Mouse (Mus musculus): Measurements from ENCODE around the gene Abcc6.

Abcc6 gene

DNA sequence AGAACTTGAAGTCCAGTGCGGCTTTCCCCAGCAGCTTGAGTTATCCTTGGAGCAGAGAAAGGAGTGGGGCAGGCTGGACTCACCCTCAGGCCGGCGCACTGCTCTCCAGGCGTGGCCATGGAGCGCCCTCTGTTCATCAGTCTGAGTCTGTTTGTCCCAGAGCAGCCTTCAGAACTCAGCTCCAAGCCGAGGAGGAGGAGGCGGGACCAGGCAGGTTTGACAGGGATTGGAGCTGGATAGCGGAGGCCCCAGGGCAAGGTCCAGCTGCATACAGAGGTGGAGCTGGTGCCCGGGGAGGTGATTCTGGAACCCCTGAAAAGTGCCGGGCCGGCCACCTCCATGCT is at the start of gene Abcc6:
TSS of gene Abcc6 (minus strand) at position 158 of the 344 bp plus-strand sequence.
- DNase-seq (ENCODE audit: low spot score in 2 of 2): no peak

DNA sequence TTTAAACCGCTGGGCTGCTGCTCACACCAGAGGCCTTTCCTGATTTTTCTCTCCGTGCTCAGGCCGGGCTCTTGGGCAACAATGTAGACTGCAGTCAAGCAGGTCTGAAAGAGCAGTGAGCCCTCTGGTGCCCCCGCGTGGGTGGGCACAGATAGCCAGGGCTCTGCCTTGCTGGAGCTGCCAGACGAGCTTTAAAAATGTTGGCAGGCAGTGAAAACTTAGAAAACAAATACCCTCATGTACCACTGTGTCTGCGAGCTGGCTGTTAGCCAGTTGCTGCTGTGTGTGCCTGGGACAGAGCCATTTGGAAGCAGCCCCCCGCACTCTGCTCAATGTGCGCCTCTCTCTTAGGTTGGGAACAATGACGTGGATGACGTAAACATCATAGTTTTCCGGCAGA is 47.6 kb upstream of the Abcc6 start:
- no peak for DNase-seq (ENCODE audit: low spot score in 2 of 2)

DNA sequence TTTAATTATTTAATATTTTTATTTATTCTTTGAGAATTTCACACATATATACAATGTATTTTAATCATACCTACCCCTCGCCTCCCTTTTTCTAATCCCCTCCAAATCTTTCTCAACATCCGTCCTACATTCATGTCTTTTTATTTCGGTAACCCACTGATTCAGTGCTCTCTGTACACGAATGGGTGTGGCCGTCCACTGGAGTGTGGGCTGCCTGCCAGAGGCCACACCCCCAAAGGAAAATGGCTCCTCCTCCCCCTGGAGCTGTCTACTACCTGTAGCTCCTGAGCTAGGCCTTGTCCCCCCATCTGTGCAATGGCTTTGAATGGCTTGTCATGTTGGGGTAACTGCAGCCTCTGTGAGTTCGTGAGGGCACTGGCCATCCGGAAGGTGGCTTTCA is 46.7 kb upstream of the Abcc6 start:
- DNase-seq (ENCODE audit: low spot score in 2 of 2): no peak

DNA sequence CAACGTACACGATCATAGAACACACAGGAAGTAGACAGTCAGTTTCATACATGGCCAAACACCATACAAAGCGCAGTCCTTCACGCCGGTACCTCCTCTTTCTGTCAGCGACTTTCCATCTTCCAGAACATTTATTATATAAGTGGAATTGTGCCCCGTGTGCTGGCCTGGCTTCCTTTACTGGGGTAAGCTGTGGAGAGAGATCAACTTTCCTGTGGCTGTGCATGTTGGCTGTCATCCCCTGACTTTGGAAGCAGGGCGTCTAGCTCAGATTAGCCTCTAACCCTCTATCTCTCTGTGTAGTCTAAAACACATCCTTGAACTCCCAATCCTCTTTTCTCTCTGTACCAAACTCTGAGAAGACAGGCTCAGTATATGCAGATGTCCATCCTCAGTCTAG is 38.7 kb upstream of the Abcc6 start:
- DNase-seq (ENCODE audit: low spot score in 2 of 2): no peak

DNA sequence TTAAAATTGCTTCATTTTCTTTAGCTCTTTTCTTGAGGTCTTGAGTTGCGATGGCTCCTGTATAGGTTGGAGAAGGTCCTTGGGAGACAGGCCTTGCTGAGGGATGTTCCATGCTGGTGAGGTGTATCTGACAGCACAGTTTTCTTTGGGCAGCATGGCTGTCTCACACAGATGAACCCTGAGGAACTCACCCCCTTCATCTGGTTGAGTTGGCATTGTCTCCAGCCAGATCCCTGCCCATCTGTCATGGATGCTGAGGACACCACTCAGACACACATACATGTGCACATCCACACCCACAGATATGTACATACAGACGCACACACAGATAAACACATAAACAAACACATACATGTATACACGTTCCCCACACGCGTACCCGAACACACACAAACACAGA is 33.2 kb upstream of the Abcc6 start:
- DNase-seq (ENCODE audit: low spot score in 2 of 2): no peak

DNA sequence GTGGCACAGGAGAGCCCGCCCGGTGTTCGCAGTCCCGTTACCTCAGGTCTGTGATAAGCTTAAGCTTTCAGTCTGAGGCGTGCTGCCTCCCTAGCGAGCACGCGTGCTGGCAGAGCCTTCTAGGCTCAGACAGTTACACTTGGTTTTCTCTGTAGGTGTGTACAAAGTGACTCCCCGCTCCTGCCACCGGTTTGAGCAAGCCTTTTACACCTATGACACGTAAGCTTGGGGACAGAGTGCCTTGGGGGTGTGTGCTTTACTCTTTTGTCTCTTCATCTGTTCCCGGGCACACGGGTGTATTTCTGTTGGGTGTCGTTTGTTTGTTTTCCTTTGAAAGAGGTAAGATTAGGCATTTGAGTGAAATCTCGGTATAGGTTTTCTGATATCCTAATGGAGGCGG is 31.5 kb upstream of the Abcc6 start:
- DNase-seq (ENCODE audit: low spot score in 2 of 2): no peak

DNA sequence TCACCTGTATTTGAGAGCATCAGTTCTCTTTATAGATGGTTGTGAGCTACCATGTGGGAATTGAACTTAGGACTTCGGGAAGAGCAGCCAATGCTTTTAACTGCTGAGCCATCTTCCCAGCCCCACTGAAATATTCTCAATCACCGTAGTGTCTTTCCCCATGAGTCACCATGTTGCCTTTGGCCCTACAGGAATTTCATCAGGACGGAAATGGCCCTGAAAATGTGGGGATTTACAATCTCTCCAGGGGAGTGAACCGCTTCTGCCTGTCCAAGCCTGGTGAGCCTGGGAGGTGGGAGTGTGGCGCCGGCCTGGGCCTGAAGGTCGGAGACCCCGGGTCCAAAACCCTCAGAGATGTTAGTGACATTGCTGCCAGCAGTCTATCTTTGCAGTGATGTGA is 30.6 kb upstream of the Abcc6 start:
- DNase-seq (ENCODE audit: low spot score in 2 of 2): no peak

GRCm38 (mm10) chr7:46058882-46059281 is 28.8 kb upstream of the Abcc6 start:
- DNase-seq (ENCODE audit: low spot score in 2 of 2): no peak

GRCm38 (mm10) chr7:46053566-46053965 is 23.5 kb upstream of the Abcc6 start:
- DNase-seq (ENCODE audit: low spot score in 2 of 2): no peak

DNA sequence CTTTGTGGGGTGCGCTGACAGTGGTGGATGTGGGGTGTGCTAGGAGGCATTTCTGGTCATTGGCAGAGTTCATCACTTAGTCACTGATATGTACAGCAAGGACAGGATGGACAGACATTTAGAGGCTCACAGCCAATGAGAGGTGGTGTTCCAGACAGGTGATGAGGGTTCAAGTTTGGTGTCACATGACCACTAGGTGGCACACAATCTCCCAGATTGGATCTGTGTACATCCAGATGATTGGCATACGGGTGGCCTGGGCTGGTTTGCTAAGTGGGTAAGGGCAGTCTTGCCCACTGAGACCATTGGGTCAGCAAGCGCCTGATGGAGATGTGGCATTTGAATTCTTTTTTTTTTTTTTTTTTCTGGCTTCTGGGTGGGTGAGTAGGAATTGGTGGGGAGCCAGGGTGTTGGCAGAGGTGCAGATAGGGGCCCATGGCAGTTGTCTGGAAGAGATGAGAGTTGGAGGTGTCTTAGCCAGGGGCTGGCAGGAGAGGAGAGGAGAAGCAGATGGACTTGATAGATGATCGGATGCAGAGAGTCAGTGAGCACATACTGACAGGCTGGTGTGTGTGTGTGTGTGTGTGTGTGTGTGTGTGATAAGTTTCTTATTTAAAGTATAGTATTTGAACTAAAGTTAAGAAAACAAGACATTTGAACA is 22.2 kb upstream of the Abcc6 start:
- DNase-seq (ENCODE audit: low spot score in 2 of 2): no peak

- no peak for DNase-seq (ENCODE audit: low spot score in 2 of 2)
Measured at GRCm38 (mm10) chr7:46049981-46050380, 19.9 kb upstream of the Abcc6 start.

- no peak for DNase-seq (ENCODE audit: low spot score in 2 of 2)
Measured at GRCm38 (mm10) chr7:46047873-46048562, 17.9 kb upstream of the Abcc6 start.

DNA sequence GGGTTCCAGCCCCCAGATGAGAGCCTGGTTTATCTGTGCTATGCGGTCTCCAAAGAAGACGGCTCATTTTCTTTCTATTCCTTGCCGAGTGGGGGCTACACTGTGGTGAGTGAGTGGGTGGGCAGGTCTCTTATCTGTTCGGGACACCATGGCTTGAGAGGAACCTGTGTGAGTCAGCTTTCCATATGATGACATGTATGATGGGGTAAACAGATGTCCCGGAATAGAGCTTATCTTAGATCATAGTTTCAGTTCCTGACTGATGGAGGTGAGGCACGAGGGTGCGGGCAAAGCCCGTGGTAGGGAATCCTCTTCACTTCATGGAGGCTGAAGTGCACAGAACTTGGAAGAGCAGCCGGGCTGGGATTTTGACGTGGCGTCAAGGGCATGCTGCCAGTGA is 15.8 kb upstream of the Abcc6 start:
- DNase-seq (ENCODE audit: low spot score in 2 of 2): no peak

GRCm38 (mm10) chr7:46044106-46044505 is 14.0 kb upstream of the Abcc6 start:
- no peak for DNase-seq (ENCODE audit: low spot score in 2 of 2)

GRCm38 (mm10) chr7:46039873-46040272 is 9.8 kb upstream of the Abcc6 start:
- DNase-seq (ENCODE audit: low spot score in 2 of 2): no peak

DNA sequence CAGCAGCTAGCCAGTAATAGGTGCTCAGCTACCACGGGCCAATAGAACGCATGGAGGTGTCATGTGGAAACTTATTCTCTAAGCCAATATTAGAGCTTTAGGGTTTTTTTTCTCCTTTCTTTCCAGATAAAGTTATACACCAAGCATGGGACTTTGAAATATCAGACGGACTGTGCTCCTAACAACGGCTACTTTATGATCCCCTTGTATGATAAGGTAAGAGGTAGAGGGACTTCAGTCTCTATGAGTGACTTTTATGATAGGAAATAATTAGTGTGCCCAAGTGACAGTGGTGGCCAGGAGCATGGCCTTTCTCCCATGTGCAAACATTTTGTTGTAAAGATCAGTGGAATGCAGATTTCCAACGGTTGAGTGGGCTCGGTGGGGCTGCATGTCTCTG is 7.3 kb upstream of the Abcc6 start:
- no peak for DNase-seq (ENCODE audit: low spot score in 2 of 2)

DNA sequence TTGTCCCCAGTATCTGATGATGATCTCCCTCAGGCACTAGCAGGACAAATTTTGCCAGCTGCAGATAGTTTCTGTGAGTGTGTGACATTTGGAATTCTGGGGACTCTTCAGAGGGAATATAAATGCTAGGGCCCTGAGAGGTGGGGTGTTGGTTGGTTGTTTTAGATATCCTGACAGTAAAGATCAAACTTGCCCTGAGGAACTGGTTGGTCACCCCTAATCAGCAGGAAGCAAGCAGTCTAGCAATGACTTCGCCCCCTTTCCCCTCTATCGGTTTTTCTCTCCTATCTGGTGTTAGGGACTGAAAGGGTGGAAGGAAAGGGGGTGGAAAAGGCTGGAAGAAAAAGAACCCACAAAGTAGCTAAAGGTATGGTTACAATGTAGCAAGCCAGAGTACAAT is 5.4 kb upstream of the Abcc6 start:
- DNase-seq (ENCODE audit: low spot score in 2 of 2): no peak

- DNase-seq (ENCODE audit: low spot score in 2 of 2): no peak
Measured at GRCm38 (mm10) chr7:46034991-46035390, 4.9 kb upstream of the Abcc6 start.

DNA sequence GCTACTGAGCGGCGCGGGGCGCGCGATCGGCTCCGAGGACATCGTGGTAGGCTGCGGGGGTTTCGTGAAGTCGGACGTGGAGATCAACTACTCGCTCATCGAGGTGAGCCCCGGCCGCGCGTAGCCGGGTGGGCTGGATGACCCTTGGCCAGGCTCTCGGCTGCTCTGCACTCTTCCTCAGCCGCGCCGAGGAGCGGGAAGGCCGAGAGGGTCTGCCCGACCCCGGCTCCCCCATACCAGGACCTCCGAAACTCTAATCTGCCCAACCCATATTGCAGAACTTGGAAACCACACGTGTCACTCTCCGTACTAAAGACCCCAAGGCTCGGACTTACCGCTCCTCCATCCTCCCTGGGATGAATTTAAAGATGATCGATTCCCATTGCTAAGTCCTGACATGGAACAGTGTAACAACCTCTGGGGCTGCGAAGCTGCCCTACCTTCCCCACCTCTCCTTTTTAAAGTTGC is 3.8 kb upstream of the Abcc6 start:
- no peak for DNase-seq (ENCODE audit: low spot score in 2 of 2)

GRCm38 (mm10) chr7:46033109-46033869 is 3.2 kb upstream of the Abcc6 start, which contains the start of gene Nomo1:
Gene Nomo1 (plus strand): TSS chr7:46033698.
- peak; percentile 95 to 99 for DNase-seq (ENCODE audit: low spot score in 2 of 2)

GRCm38 (mm10) chr7:46031075-46031474 is 973 bp upstream of the Abcc6 start:
- DNase-seq (ENCODE audit: low spot score in 2 of 2): no peak

DNA sequence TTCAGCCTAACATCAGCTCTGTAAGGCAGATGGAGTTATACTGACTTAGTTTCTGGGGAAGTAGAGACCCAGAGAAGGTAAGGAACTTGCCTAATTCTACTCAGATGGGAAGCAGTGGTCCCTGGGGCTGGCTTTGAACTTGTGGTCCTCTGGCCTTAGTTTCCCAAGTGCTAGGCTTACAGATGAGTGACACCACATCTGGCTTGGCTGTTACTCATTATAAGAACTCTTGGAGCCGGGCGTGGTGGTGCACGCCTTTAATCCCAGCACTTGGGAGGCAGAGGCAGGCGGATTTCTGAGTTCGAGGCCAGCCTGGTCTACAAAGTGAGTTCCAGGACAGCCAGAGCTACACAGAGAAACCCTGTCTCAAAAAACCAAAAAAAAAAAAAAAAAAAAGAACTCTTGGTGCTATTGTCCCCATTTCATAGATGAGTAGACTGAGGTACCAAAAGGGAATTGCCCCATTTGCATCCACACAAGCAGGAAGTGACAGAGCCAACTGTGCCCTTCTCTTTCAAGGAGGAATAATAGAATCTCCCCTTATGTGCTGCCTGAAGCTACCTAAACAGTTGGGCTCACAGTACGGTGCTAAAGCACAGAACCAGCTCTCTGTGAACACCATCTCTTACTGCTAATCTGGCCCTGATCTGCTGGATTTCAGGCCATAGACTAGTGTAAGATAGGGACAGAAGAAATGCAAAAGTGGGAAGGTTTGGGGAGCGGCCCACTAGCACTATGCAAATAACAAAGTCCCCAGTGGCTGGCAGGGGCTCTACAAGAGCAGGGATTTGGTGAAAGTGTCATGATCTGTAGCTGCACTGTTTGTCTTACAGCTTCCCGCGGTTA is 580 bp downstream of the Abcc6 start:
- no peak for DNase-seq (ENCODE audit: low spot score in 2 of 2)

All from right cerebral cortex, adult 2 months (tissue).